Mouse (Mus musculus) CH12F3 (cell line): ENCODE data around the gene Robo1.

ENCODE experiments used
- in situ Hi-C: fragments of 300-500 bp; cut with MboI; formaldehyde crosslinking; loops from 2 replicates; pipeline ENCODE4 v1.14.3; 2020; ENCODE audit warnings: low sequenced_read_pairs

Gene Robo1

GRCm38 (mm10) chr16:72587376-72588072, 279.4 kb downstream of the Robo1 start:
- in situ Hi-C loops = no loop called here

- in situ Hi-C loops = no loop called here
Measured at GRCm38 (mm10) chr16:72603487-72604206, 295.5 kb downstream of the Robo1 start.

GRCm38 (mm10) chr16:72605066-72605465, 297.0 kb downstream of the Robo1 start:
- in situ Hi-C loops = no loop called here

GRCm38 (mm10) chr16:72610661-72611112, 302.6 kb downstream of the Robo1 start:
- in situ Hi-C loops = no loop called here

GRCm38 (mm10) chr16:72614898-72615297, 306.8 kb downstream of the Robo1 start:
- in situ Hi-C loops = no loop called here

GRCm38 (mm10) chr16:72615360-72615759, 307.3 kb downstream of the Robo1 start:
- in situ Hi-C loops = no loop called here

- in situ Hi-C loops = no loop called here
Measured at GRCm38 (mm10) chr16:72622371-72622770, 314.3 kb downstream of the Robo1 start.

GRCm38 (mm10) chr16:72622868-72623267, 314.8 kb downstream of the Robo1 start:
- in situ Hi-C loops = no loop called here

GRCm38 (mm10) chr16:72633846-72634245, 325.7 kb downstream of the Robo1 start:
- in situ Hi-C loops = no loop called here

- in situ Hi-C loops = no loop called here
Measured at GRCm38 (mm10) chr16:72639332-72639940, 331.3 kb downstream of the Robo1 start.

- in situ Hi-C loops = no loop called here
Measured at GRCm38 (mm10) chr16:72640932-72641811, 333.1 kb downstream of the Robo1 start.

- in situ Hi-C loops = no loop called here
Measured at GRCm38 (mm10) chr16:72645890-72646289, 337.8 kb downstream of the Robo1 start.

- in situ Hi-C loops = no loop called here
Measured at GRCm38 (mm10) chr16:72649314-72649713, 341.2 kb downstream of the Robo1 start.

GRCm38 (mm10) chr16:72655411-72655810, 347.3 kb downstream of the Robo1 start:
- in situ Hi-C loops = loop anchor here (10.0 kb wide), 1 partner anchor 319 kb away; no protein-coding TSS in a partner anchor

- in situ Hi-C loops = no loop called here
Measured at GRCm38 (mm10) chr16:72662837-72663350, 354.8 kb downstream of the Robo1 start.

- in situ Hi-C loops = no loop called here
Measured at GRCm38 (mm10) chr16:72663351-72664232, 355.5 kb downstream of the Robo1 start.

GRCm38 (mm10) chr16:72664233-72664613, 356.1 kb downstream of the Robo1 start:
- in situ Hi-C loops = no loop called here

GRCm38 (mm10) chr16:72664806-72665205, 356.7 kb downstream of the Robo1 start:
- in situ Hi-C loops = no loop called here

GRCm38 (mm10) chr16:72665454-72665853, 357.3 kb downstream of the Robo1 start:
- in situ Hi-C loops = no loop called here
